Mouse (Mus musculus) midbrain, embryonic 11.5 days (tissue): Measurements from ENCODE around the gene Zmynd8. TPM values are rescaled to one million over a fixed set of nuclear protein-coding genes. Genes with fewer than 3 reads are reported as not detected.

Experiments used
- ATAC-seq: fragments of 200-750 bp; cut with Nextera tagmentation; 2 replicates; pipeline ENCODE4 v1.8.0; 2017; ENCODE audit warnings: moderate TSS enrichment, moderate library complexity; ENCODE audit not compliant: low FRiP score
- DNase-seq: peaks from one replicate; pipeline ENCODE4 v3.0.0; 2015; ENCODE audit warnings: low spot score; ENCODE audit errors: missing footprints
- H3K27ac ChIP-seq: fragments of 300-500 bp; sonication (generic); 2 replicates; pipeline ENCODE4 v1.5.1; 2014; ENCODE audit warnings: low read depth, low read length
- H3K27me3 ChIP-seq: fragments of 300-500 bp; sonication (generic); 2 replicates; pipeline ENCODE4 v1.6.1; 2014; ENCODE audit warnings: mild to moderate bottlenecking, low read length, moderate library complexity, mixed read lengths; ENCODE audit not compliant: control insufficient read depth, insufficient read depth
- H3K36me3 ChIP-seq: fragments of 300-500 bp; sonication (generic); 2 replicates; pipeline ENCODE4 v1.6.1; 2014; ENCODE audit warnings: mild to moderate bottlenecking, low read length, moderate library complexity, mixed read lengths; ENCODE audit not compliant: control insufficient read depth, insufficient read depth
- H3K4me1 ChIP-seq: fragments of 300-500 bp; sonication (generic); 2 replicates; pipeline ENCODE4 v1.6.1; 2014; ENCODE audit warnings: low read length; ENCODE audit not compliant: control insufficient read depth, insufficient read depth
- H3K4me2 ChIP-seq: fragments of 300-500 bp; sonication (generic); 2 replicates; pipeline ENCODE4 v1.6.1; 2014; ENCODE audit warnings: mild to moderate bottlenecking, moderate library complexity
- H3K4me3 ChIP-seq: fragments of 300-500 bp; sonication (generic); 2 replicates; pipeline ENCODE4 v1.5.1; 2014; ENCODE audit warnings: low read depth, low read length
- H3K9ac ChIP-seq: fragments of 300-500 bp; sonication (generic); 2 replicates; pipeline ENCODE4 v1.6.1; 2014; ENCODE audit warnings: low read length
- H3K9me3 ChIP-seq: fragments of 300-500 bp; sonication (generic); 2 replicates; pipeline ENCODE4 v1.6.1; 2016; ENCODE audit warnings: low read length; ENCODE audit not compliant: control insufficient read depth
- WGBS: fragments of 180-500 bp; shearing (Covaris S2); extraction: QIAGEN DNeasy Blood & Tissue Kit; methylation state at CpG from one replicate; pipeline ENCODE4 v1.1.7; 2014; 5-methylcytosine and 5-hydroxymethylcytosine counted together
- polyA plus RNA-seq: library from polyadenylated mRNA; unstranded; fragments of >200 nt; fragmentation: Nextera tagmentation; extraction: Ambion mirVana; gene quantifications from 2 replicates; pipeline ENCODE4 v1.2.1, GENCODE M21; 2014

The Zmynd8 gene
- 43.1 and 45.6 TPM in 2 replicates for polyA plus RNA-seq

GRCm38 (mm10) chr2:165898202-165899194, at the start of gene Zmynd8:
Gene Zmynd8 (minus strand): TSS chr2:165899016.
- H3K4me3 ChIP-seq, result no peak within 1 kb of the TSS; the same call in 1 of the 2 replicates
- peaks cover 24% of the 10 kb centered on the region for H3K4me1 ChIP-seq
- DNase-seq (peak; percentile 92), ATAC-seq (peak; percentile 69)
- H3K36me3 ChIP-seq, result no peaks in the 10 kb centered on the region
- WGBS, result 17% methylated on average over 23 of the region's 23 CpGs
- no peaks in the 10 kb centered on the region for H3K27me3 ChIP-seq
- H3K4me2 ChIP-seq, result peak within 1 kb of the TSS; percentile 27
- no peaks in the 10 kb centered on the region for H3K9me3 ChIP-seq
- H3K27ac ChIP-seq, result 0 out of 2 replicates have a peak within 1 kb of the TSS, but pooled peaks have one; percentile 25
- peak within 1 kb of the TSS; percentile 53; the same call in 1 of the 2 replicates for H3K9ac ChIP-seq

DNA sequence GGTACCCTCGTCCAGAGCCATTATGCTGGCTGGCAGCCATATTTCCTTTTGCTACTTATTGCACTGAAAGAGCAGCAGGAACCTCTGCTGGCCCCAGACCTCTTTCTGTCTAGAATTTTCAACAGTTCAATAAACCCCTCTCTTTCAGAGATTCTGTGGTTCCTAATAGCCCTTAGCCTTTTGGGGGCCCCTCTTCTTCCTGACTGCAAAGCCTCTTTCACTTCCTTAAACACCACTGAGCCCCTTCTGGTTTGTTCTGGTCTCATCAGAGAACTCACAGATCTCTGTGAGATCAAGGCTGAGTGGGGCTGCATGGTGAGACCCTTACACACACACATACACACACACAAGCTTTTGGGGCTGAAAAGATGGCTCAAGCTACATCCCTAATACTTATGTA, 49.2 kb upstream of the Zmynd8 start:
- H3K9ac ChIP-seq, result no peak overlapping the region
- H3K27me3 ChIP-seq, result no peaks in the 10 kb centered on the region

DNA sequence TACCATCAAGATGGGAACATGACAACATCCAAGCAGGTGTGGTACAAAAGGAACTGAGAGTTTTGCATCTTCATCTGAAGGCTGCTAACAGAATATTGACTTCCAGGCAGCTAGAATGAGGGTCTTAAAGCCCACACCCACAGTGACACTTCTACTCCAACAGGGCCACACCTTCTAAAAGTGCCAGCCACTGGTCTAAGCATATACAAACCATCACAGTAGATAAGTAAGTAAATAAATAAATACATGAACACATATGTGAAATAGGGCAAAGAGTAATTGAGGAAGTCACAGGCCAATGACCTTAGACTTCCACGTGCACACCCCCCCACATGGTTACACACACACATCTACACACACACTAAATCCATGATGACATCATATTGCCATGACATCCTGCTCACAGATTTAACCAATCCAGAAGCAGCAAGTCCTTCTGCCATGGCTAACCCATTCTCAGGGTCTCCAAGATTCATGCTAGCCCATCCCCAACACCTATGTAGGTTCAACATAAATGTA, 47.3 kb upstream of the Zmynd8 start:
- no peaks in the 10 kb centered on the region for H3K27me3 ChIP-seq
- H3K27ac ChIP-seq, result no peak overlapping the region
- H3K4me2 ChIP-seq, result no peak overlapping the region
- H3K4me1 ChIP-seq, result no peaks in the 10 kb centered on the region
- H3K9ac ChIP-seq, result no peak overlapping the region
- 90% methylated on average over 1 of the region's 1 CpGs for WGBS
- H3K4me3 ChIP-seq, result no peak overlapping the region
- no peaks in the 10 kb centered on the region for H3K9me3 ChIP-seq
- H3K36me3 ChIP-seq, result no peaks in the 10 kb centered on the region
- DNase-seq (peak; percentile 10), ATAC-seq (no peak)

More for the DNA sequence above, 49.2 kb upstream of the Zmynd8 start:
- DNase-seq (peak; percentile 78), ATAC-seq (no peak)
- WGBS, result 71% methylated on average over 1 of the region's 1 CpGs
- H3K9me3 ChIP-seq, result no peaks in the 10 kb centered on the region
- H3K36me3 ChIP-seq, result no peaks in the 10 kb centered on the region
- H3K4me2 ChIP-seq, result no peak overlapping the region
- no peaks in the 10 kb centered on the region for H3K4me1 ChIP-seq
- no peak overlapping the region for H3K4me3 ChIP-seq
- no peak overlapping the region for H3K27ac ChIP-seq

- DNase-seq (peak; percentile 76), ATAC-seq (no peak)
- Histone ChIP-seq H3K27me3 (no peaks in the 10 kb centered on the region), H3K4me2 (no peak overlapping the region), H3K9me3 (no peaks in the 10 kb centered on the region), H3K36me3 (no peaks in the 10 kb centered on the region), H3K9ac (no peak overlapping the region), H3K27ac (no peak overlapping the region), H3K4me1 (no peaks in the 10 kb centered on the region), H3K4me3 (no peak overlapping the region)
- 82% methylated on average over 11 of the region's 11 CpGs for WGBS
These were observed 45.9 kb upstream of the Zmynd8 start for GRCm38 (mm10) chr2:165944576-165945351.

DNA sequence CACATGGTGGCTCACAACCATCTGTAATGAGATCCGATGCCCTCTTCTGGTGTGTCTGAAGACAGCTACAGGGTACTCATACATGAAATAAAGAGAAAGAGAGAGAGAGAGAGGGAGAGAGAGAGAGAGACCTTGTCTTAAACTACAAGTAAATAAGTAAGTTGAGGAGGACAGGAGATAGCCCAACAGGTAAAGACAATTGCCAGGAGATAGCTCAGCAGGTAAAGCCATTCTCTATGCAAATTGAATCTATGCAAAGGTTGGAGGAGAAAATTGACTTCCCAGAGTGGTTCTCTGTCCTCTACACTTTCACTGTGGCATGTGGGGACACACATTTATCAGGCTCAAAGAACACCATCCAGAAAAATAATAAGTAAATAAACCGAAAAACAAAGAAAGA, 44.3 kb upstream of the Zmynd8 start:
- H3K27me3 ChIP-seq, result no peaks in the 10 kb centered on the region
- H3K9ac ChIP-seq, result no peak overlapping the region
- ATAC-seq (no peak), DNase-seq (peak; percentile 10)
- no peak overlapping the region for H3K4me3 ChIP-seq
- no peaks in the 10 kb centered on the region for H3K4me1 ChIP-seq
- no peaks in the 10 kb centered on the region for H3K36me3 ChIP-seq
- no peak overlapping the region for H3K27ac ChIP-seq
- WGBS, result 95% methylated on average over 2 of the region's 2 CpGs
- H3K4me2 ChIP-seq, result no peak overlapping the region
- H3K9me3 ChIP-seq, result no peaks in the 10 kb centered on the region

GRCm38 (mm10) chr2:165936106-165936505, 37.3 kb upstream of the Zmynd8 start:
- ATAC-seq, result no peak
- Histone ChIP-seq H3K9me3 (no peaks in the 10 kb centered on the region), H3K27ac (no peak overlapping the region), H3K4me3 (no peak overlapping the region), H3K4me2 (no peak overlapping the region), H3K36me3 (no peaks in the 10 kb centered on the region), H3K27me3 (no peaks in the 10 kb centered on the region), H3K9ac (no peak overlapping the region), H3K4me1 (no peaks in the 10 kb centered on the region)
- no peak for DNase-seq
- 72% methylated on average over 12 of the region's 12 CpGs for WGBS

- Histone ChIP-seq H3K4me2 (no peak overlapping the region), H3K27ac (no peak overlapping the region), H3K4me1 (no peaks in the 10 kb centered on the region), H3K36me3 (no peaks in the 10 kb centered on the region), H3K9ac (no peak overlapping the region), H3K9me3 (no peaks in the 10 kb centered on the region), H3K4me3 (no peak overlapping the region), H3K27me3 (no peaks in the 10 kb centered on the region)
- DNase-seq (no peak), ATAC-seq (no peak)
- WGBS, result 94% methylated on average over 16 of the region's 16 CpGs
These were observed 28.9 kb upstream of the Zmynd8 start for GRCm38 (mm10) chr2:165927705-165928104.

GRCm38 (mm10) chr2:165926191-165926590, 27.4 kb upstream of the Zmynd8 start:
- H3K9ac ChIP-seq, result no peak overlapping the region
- 93% methylated on average over 5 of the region's 5 CpGs for WGBS

More at GRCm38 (mm10) chr2:165926191-165926590, 27.4 kb upstream of the Zmynd8 start:
- no peak for ATAC-seq
- Histone ChIP-seq H3K4me1 (no peaks in the 10 kb centered on the region), H3K36me3 (no peaks in the 10 kb centered on the region), H3K27ac (no peak overlapping the region), H3K4me3 (no peak overlapping the region), H3K9me3 (no peaks in the 10 kb centered on the region), H3K27me3 (no peaks in the 10 kb centered on the region), H3K4me2 (no peak overlapping the region)
- no peak for DNase-seq
